Mouse (Mus musculus) limb, embryonic 13.5 days (tissue): ENCODE data around the gene Sgpp1. TPM values are rescaled to one million over a fixed set of nuclear protein-coding genes. Genes with fewer than 3 reads are reported as not detected.
"Not testable (repeated sequence)": the region's sequence is repeated elsewhere in the genome, so short reads cannot be mapped to it uniquely, and the experiment has no call there.

Experiments
- ATAC-seq: fragments of 200-750 bp; cut with Nextera tagmentation; 2 replicates; pipeline ENCODE4 v1.8.0; 2017; ENCODE audit warnings: low read depth, moderate number of reproducible peaks, moderate TSS enrichment; ENCODE audit not compliant: low FRiP score
- H3K27ac ChIP-seq: fragments of 300-500 bp; sonication (generic); 2 replicates; pipeline ENCODE4 v1.5.1; 2015; ENCODE audit warnings: inconsistent platforms, mild to moderate bottlenecking, moderate library complexity
- H3K27me3 ChIP-seq: fragments of 300-500 bp; sonication (generic); 2 replicates; pipeline ENCODE4 v1.6.1; 2015; ENCODE audit warnings: mild to moderate bottlenecking, inconsistent platforms
- H3K36me3 ChIP-seq: fragments of 300-500 bp; sonication (generic); 2 replicates; pipeline ENCODE4 v1.6.1; 2015; ENCODE audit warnings: inconsistent platforms, mild to moderate bottlenecking, moderate library complexity
- H3K4me1 ChIP-seq: fragments of 300-500 bp; sonication (generic); 2 replicates; pipeline ENCODE4 v1.6.1; 2015; ENCODE audit warnings: inconsistent platforms
- H3K4me2 ChIP-seq: fragments of 300-500 bp; sonication (generic); replicated peaks from 2 replicates; pipeline ENCODE4 v1.6.1; 2015; ENCODE audit warnings: inconsistent platforms, mild to moderate bottlenecking, moderate library complexity
- H3K4me3 ChIP-seq: fragments of 300-500 bp; sonication (generic); 2 replicates; pipeline ENCODE4 v1.5.1; 2015; ENCODE audit warnings: moderate library complexity, mild to moderate bottlenecking, inconsistent platforms
- H3K9ac ChIP-seq: fragments of 300-500 bp; sonication (generic); 2 replicates; pipeline ENCODE4 v1.6.1; 2015; ENCODE audit warnings: mild to moderate bottlenecking, inconsistent platforms
- H3K9me3 ChIP-seq: fragments of 300-500 bp; sonication (generic); 2 replicates; pipeline ENCODE4 v1.6.1; 2016; ENCODE audit warnings: inconsistent platforms
- WGBS: fragments of 180-500 bp; shearing (Covaris S2); methylation state at CpG from one replicate; pipeline ENCODE4 v1.1.7; 2015; 5-methylcytosine and 5-hydroxymethylcytosine counted together
- polyA plus RNA-seq: library from polyadenylated mRNA; unstranded; fragments of >200 nt; fragmentation: Nextera tagmentation; extraction: Ambion mirVana; gene quantifications from 2 replicates; pipeline ENCODE4 v1.2.1, GENCODE M21; 2015

The Sgpp1 gene
- polyA plus RNA-seq, 1 experiment from 2014 or later = 12.3 TPM

GRCm38 (mm10) chr12:75730458-75730857, 5.1 kb downstream of the Sgpp1 start:
- no peak for ATAC-seq
- WGBS = 78% methylated on average over 4 of the region's 4 CpGs
- Histone ChIP-seq H3K36me3 (peaks cover 11% of the 10 kb centered on the region), H3K9ac (no peak overlapping the region), H3K27me3 (no peaks in the 10 kb centered on the region), H3K4me2 (no peak overlapping the region), H3K27ac (no peak overlapping the region), H3K4me1 (peaks cover 11% of the 10 kb centered on the region), H3K9me3 (no peaks in the 10 kb centered on the region), H3K4me3 (no peak overlapping the region)

DNA sequence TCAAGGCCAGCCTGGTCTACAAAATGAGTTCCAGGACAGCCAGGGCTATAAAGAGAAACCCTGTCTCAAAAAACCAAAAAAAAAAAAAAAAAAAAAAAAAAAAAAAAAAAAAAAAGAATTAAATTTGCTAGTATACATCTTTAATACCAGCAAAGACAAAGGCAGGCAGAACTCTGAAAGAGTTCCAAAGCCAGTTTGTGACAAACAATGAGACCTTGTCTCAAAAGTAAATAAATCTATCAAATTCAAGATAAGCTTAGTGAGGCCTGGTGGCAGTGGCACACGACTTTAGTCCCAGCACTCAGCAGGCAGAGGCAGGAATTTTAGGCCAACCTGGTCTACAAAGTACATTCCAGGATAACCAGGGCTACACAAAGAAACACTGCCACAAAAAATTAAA, 5.7 kb downstream of the Sgpp1 start:
- WGBS = 58% methylated on average over 1 of the region's 1 CpGs
- Histone ChIP-seq H3K36me3 (peaks cover 11% of the 10 kb centered on the region), H3K4me2 (no peak overlapping the region), H3K4me3 (no peak overlapping the region), H3K27ac (no peak overlapping the region), H3K9ac (no peak overlapping the region), H3K27me3 (no peaks in the 10 kb centered on the region), H3K9me3 (no peaks in the 10 kb centered on the region), H3K4me1 (peaks cover 11% of the 10 kb centered on the region)
- no peak for ATAC-seq

- Histone ChIP-seq H3K4me3 (no peak overlapping the region), H3K9me3 (no peaks in the 10 kb centered on the region), H3K27ac (no peak overlapping the region), H3K36me3 (peaks cover 11% of the 10 kb centered on the region), H3K4me2 (no peak overlapping the region), H3K9ac (no peak overlapping the region), H3K27me3 (no peaks in the 10 kb centered on the region), H3K4me1 (peaks cover 4% of the 10 kb centered on the region; the same call in 1 of the 2 replicates)
- ATAC-seq = no peak
- WGBS = 89% methylated on average over 15 of the region's 15 CpGs
Observed at GRCm38 (mm10) chr12:75727333-75728125, 8.0 kb downstream of the Sgpp1 start.

DNA sequence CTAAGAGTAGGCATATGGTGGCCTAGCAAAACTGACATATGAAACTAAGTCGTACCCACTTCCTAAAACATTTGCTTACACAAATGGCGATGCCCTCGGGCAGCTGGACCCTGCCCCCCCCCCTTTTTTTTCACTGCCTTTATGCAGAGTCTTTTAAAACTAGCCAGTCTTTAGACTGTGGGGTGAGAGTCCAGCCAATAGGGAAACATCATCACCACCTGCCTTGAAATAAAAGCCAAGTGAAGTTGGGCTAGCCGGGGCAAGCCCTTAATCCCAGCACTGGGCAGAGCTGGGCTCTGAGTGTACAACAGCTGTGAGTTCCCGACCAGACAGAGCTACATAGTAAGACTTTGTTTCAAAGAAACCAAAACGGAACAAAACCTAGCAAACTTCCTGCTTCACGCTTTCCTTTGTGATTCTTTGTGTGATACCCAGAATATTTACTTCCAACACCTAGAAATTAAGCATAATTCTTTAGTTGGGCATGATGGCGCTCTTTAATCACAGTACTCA, 9.1 kb downstream of the Sgpp1 start:
- peaks cover 12% of the 10 kb centered on the region; the same call in 1 of the 2 replicates for H3K4me1 ChIP-seq
- peaks cover 11% of the 10 kb centered on the region for H3K36me3 ChIP-seq
- ATAC-seq = no peak
- H3K9ac ChIP-seq = no peak overlapping the region
- H3K9me3 ChIP-seq = no peaks in the 10 kb centered on the region
- no peak overlapping the region for H3K27ac ChIP-seq
- 75% methylated on average over 8 of the region's 8 CpGs for WGBS
- H3K4me2 ChIP-seq = no peak overlapping the region
- H3K27me3 ChIP-seq = no peaks in the 10 kb centered on the region
- no peak overlapping the region for H3K4me3 ChIP-seq

DNA sequence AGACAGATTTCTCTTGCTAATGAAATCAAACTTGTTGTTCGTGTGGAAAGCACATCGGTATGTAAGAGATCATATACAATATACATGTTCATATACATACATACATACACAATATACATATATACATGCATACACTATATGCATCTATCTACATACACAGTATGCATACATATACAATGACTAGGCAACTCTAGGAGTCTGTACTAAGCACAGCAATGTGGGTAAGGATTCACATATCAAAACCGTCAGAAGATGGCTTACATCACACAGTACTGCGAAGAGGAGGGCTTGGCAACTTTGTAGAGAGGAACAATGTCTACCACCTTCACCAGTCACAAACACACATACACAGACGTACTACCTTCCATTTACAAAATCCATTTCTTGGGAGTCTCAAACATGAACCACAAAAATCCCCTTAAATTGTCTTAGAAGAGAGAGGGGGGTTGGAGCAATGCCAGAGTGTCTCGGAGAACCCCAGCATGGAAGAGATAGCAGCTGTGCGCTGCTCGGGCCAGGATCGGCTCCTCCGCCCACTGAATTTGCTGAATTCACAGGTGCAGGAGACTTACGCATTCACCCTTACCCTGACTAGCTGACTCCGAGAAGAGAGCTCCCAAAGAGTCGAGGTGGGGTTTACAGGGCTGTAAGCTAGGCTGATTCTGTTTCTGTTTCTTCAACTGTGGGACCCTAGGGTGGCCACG, 10.8 kb downstream of the Sgpp1 start:
- no peak overlapping the region for H3K4me3 ChIP-seq
- WGBS = 91% methylated on average over 14 of the region's 14 CpGs

GRCm38 (mm10) chr12:75723839-75724463, 11.6 kb downstream of the Sgpp1 start:
- Histone ChIP-seq H3K27me3 (peaks cover 5% of the 10 kb centered on the region; the same call in 1 of the 2 replicates), H3K4me1 (peaks cover 12% of the 10 kb centered on the region; the same call in 1 of the 2 replicates), H3K27ac (no peak overlapping the region), H3K36me3 (peaks cover 24% of the 10 kb centered on the region), H3K9me3 (no peaks in the 10 kb centered on the region), H3K9ac (no peak overlapping the region), H3K4me2 (no peak overlapping the region), H3K4me3 (no peak overlapping the region)
- WGBS = 86% methylated on average over 11 of the region's 11 CpGs
- ATAC-seq = no peak

More for the DNA sequence above, 10.8 kb downstream of the Sgpp1 start:
- Histone ChIP-seq H3K27me3 (peaks cover 5% of the 10 kb centered on the region; the same call in 1 of the 2 replicates), H3K4me2 (no peak overlapping the region), H3K27ac (no peak overlapping the region), H3K36me3 (peaks cover 17% of the 10 kb centered on the region), H3K9ac (no peak overlapping the region), H3K4me1 (peaks cover 12% of the 10 kb centered on the region; the same call in 1 of the 2 replicates), H3K9me3 (no peaks in the 10 kb centered on the region)
- no peak for ATAC-seq

GRCm38 (mm10) chr12:75721941-75722340, 13.6 kb downstream of the Sgpp1 start:
- H3K4me3 ChIP-seq = no peak overlapping the region
- no peak overlapping the region for H3K27ac ChIP-seq
- WGBS = 6% methylated on average over 4 of the region's 4 CpGs
- H3K9me3 ChIP-seq = no peaks in the 10 kb centered on the region
- 0 out of 2 replicates have a peak, but pooled peaks cover 13% of the 10 kb centered on the region for H3K36me3 ChIP-seq
- no peak overlapping the region for H3K4me2 ChIP-seq
- no peak for ATAC-seq
- peaks cover 12% of the 10 kb centered on the region; the same call in 1 of the 2 replicates for H3K4me1 ChIP-seq
- no peak overlapping the region for H3K9ac ChIP-seq
- peaks cover 5% of the 10 kb centered on the region; the same call in 1 of the 2 replicates for H3K27me3 ChIP-seq

- peaks cover 5% of the 10 kb centered on the region; the same call in 1 of the 2 replicates for H3K27me3 ChIP-seq
- no peaks in the 10 kb centered on the region for H3K9me3 ChIP-seq
- ATAC-seq = no peak
- H3K4me2 ChIP-seq = no peak overlapping the region
- H3K4me3 ChIP-seq = no peak overlapping the region
- WGBS = 52% methylated on average over 9 of the region's 9 CpGs
- peaks cover 17% of the 10 kb centered on the region; the same call in 1 of the 2 replicates for H3K36me3 ChIP-seq
- H3K27ac ChIP-seq = no peak overlapping the region
- peaks cover 12% of the 10 kb centered on the region; the same call in 1 of the 2 replicates for H3K4me1 ChIP-seq
- H3K9ac ChIP-seq = no peak overlapping the region
Observed at GRCm38 (mm10) chr12:75721006-75721405, 14.5 kb downstream of the Sgpp1 start.

- H3K27me3 ChIP-seq = no peaks in the 10 kb centered on the region
- 84% methylated on average over 9 of the region's 9 CpGs for WGBS
- no peak overlapping the region for H3K4me3 ChIP-seq
- ATAC-seq = no peak
- no peaks in the 10 kb centered on the region for H3K9me3 ChIP-seq
- peaks cover 10% of the 10 kb centered on the region; the same call in 1 of the 2 replicates for H3K36me3 ChIP-seq
- H3K4me2 ChIP-seq = no peak overlapping the region
- H3K9ac ChIP-seq = no peak overlapping the region
- H3K4me1 ChIP-seq = no peaks in the 10 kb centered on the region
- H3K27ac ChIP-seq = no peak overlapping the region
Observed at GRCm38 (mm10) chr12:75713596-75713995, 21.9 kb downstream of the Sgpp1 start.

DNA sequence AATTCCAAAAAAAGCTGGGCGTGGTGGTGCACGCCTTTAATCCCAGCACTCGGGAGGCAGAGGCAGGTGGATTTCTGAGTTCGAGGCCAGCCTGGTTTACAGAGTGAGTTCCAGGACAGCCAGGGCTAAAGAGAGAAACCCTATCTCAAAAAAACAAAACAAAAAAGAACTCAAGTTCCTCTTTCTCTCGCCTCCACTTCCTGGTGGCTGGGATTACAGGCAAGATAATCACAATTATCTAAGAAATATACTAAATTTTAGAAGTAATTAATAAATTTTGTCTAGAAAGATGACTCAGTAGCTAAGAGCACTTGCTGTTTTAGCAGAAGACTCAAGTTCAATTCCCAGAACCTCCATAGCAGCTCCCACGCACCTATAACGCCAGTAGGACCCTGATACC, 22.6 kb downstream of the Sgpp1 start:
- not testable (repeated sequence) for H3K4me1 ChIP-seq
- WGBS = 93% methylated on average over 7 of the region's 7 CpGs

DNA sequence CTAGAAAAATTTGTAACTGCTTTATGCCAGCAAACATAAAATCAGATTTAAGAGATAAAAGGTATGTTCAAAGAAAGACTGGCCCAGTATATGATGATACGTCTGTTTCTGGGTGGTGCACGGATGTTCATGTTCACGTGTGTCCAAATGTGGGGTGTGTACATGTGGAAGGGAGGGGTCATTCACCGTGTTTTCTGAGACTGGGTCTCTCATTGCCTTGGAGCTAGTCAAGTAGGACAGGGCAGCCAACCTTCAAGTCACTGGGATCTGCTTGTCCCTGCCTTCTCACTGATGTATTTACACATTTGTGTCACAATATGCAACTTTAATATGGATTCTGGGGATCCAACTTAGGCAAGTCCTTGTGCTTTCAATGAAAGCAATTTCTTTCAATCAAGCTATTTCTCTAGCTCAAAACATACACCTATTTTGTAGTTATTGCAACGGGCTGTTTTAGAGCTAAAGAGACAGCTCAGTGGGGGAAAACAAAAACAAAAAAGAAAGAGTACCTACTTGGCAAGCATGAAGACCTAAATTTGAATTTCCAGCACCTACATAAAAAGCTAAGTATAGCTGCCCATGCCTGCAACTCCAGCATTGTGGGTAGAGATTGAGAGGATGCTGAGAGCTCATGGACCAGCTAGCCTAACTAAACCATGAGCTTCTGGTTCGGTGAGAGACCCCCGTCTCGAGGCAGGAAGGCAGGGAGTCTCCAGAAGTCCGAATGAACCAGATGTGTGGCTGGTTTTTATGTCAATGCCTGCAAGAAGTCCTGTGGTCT, 24.7 kb downstream of the Sgpp1 start:
- H3K9ac ChIP-seq = no peak overlapping the region
- 0 out of 2 replicates have a peak, but pooled peaks cover 4% of the 10 kb centered on the region for H3K36me3 ChIP-seq
- no peak overlapping the region for H3K4me2 ChIP-seq
- no peaks in the 10 kb centered on the region for H3K9me3 ChIP-seq
- no peaks in the 10 kb centered on the region for H3K27me3 ChIP-seq
- no peak for ATAC-seq
- H3K27ac ChIP-seq = no peak overlapping the region
- no peak overlapping the region for H3K4me3 ChIP-seq
- 87% methylated on average over 9 of the region's 9 CpGs for WGBS
- H3K4me1 ChIP-seq = no peaks in the 10 kb centered on the region

More for the DNA sequence above, 22.6 kb downstream of the Sgpp1 start:
- H3K9me3 ChIP-seq, ATAC-seq, H3K36me3 ChIP-seq, H3K27me3 ChIP-seq, H3K9ac ChIP-seq, H3K4me3 ChIP-seq, H3K27ac ChIP-seq, H3K4me2 ChIP-seq: not testable (repeated sequence)
